Mouse (Mus musculus): ENCODE measurements at regions not wholly inside any gene's neighbourhood (a gene's known extent, or its start where the extent isn't known, plus 50 kb on each side); places are given as distances from the start of the nearest gene placed in this dataset.

GRCm38 (mm10) chr11:44330438-44330837, 69.4 kb upstream of the Il12b start:
- in situ Hi-C loops (cut with MboI; ENCODE audit: low sequenced_read_pairs), result no loop called here

DNA sequence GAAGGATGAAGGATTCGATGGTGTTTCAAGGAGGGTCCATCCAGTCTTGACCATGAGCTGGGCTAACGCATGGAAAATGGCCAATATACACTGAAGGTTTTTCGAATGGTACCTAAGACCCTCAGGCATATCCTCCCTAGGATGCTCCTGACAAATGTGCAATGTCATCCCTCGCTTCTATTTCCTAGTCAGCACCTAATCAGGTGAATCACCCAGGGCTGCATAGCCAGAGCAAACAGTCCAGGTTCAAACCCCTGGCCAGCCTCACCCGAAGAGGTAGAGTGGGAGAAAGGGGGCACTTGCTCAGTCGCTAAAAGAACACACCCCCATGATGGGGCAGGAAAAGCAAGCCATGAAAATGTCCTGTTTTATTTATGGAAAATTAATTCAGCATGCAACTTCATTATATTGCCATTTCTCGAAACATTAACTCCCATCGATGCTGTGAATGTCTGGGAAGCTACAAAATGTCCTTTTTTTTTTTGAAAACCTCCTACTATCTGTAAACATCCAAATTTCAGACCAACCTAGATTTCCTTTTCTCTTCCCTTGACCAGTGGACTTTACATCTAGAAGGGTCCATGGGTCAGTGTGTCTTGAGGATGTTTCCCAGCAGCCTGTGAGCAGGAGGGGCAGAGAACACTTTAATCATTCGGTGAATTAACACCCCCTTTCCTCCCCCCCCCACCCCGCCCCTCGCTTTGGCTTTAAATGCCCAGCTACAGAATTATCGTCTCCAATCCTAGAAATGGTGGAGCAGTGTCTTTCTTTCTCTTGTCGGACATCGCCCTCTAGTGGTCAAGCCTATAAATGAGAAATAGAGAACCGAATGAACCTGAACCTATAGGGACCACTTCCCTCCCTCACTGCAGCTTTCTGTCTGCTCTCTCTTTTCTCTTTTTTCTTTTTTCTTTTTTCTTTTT, 68.8 kb upstream of the Il12b start:
- in situ Hi-C loops (cut with MboI; ENCODE audit: low sequenced_read_pairs), result no loop called here

- in situ Hi-C loops (cut with MboI; ENCODE audit: low sequenced_read_pairs), result no loop called here
Measured at GRCm38 (mm10) chr11:44331774-44332129, 68.1 kb upstream of the Il12b start.

DNA sequence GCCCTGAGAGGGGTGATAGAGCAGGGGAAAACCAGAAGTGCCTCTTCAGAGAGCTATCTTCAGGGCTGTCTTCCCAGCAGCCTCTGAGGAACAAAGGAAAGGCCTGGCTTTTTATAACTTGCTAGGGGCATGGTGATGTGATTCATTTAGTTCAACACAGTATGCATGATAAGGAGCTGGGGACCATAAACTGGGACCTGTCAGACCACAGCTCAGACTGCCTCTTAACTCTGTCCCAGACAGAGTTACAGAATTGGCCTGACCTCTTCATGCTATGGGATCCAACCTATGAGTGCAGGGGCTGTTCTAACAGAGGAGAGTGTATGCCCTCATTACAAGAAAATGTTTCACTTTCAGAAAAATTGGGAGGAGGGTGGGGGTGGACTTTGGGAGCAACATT, 59.3 kb upstream of the Il12b start:
- in situ Hi-C loops (cut with MboI; ENCODE audit: low sequenced_read_pairs), result no loop called here

- in situ Hi-C loops (cut with MboI; ENCODE audit: low sequenced_read_pairs), result no loop called here
Measured at GRCm38 (mm10) chr11:44348308-44348707, 51.6 kb upstream of the Il12b start.

DNA sequence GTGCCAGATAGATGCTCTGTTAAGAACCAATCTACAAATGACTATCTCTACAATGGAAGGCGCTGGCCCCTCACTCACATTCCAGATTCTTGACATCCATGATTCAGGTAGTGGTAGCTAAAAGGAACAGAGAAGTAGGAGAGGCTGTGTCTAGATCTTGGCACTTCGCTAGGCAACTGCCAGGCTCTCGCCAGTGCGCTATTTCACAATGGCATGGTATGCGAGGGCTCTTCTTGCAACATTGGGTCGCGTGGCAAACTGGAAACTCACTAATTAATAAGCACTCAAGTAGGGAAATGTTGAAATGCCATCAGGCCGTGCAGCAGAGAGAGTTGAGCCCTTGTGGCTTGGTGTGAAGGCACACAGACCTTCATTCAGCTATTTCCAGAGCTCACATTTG, 50.3 kb upstream of the Il12b start:
- in situ Hi-C loops (cut with MboI; ENCODE audit: low sequenced_read_pairs), result no loop called here
